Mouse (Mus musculus): ENCODE measurements around the gene Gm5617. TPM values are rescaled to one million over a fixed set of nuclear protein-coding genes. Genes with fewer than 3 reads are reported as not detected.
"Not testable (repeated sequence)": the region's sequence is repeated elsewhere in the genome, so short reads cannot be mapped to it uniquely, and the experiment has no call there.

The Gm5617 gene
- total and polyA plus RNA-seq, 2 experiments = 29.4 to 82.8 TPM

DNA sequence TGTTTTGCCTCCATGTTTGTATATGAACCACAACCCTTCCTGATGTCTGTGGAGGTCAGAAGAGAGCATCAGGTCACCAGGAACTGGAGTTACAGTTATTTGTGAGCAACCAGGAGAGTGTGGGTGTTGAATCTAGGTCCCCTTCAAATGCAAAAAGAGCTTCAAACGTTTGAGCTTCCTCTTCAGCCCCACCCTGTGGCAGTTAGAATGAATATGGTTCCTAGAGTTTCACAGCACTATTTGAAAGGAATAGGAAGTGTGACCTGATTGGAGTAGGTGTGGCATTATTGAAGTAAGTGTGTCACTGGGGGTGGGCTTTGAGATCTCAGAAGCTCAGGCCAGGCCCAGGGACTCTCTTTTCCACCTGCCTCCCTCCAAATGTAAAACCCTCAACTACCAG lies 30.3 kb downstream of the Gm5617 start:
- DNase-seq (ENCODE audit: extremely low read depth, low read depth, low spot score) = no peak
- no peak for TF ChIP-seq CTCF (IDR thresholded peaks at IDR 0.05; ENCODE audit: low read depth, low read length)
- TF ChIP-seq POLR2A (IDR thresholded peaks at IDR 0.05; ENCODE audit: extremely low read depth, insufficient read depth, low read length) = no peak
- H3K36me3 ChIP-seq (ENCODE audit: control insufficient read depth, insufficient read depth, low read length) = no peaks in the 10 kb centered on the region
- H3K79me2 ChIP-seq (ENCODE audit: control insufficient read depth, insufficient read depth, low read length) = no peaks in the 10 kb centered on the region
- H3K9ac ChIP-seq (ENCODE audit: low read depth, low read length) = no peak overlapping the region
- H3K4me3 ChIP-seq (ENCODE audit: insufficient read depth, low read depth, low read length) = no peak overlapping the region
- H3K4me1 ChIP-seq (ENCODE audit: control insufficient read depth, insufficient read depth, low read length) = no peaks in the 10 kb centered on the region
- no peak overlapping the region for H3K27ac ChIP-seq (replicated peaks; ENCODE audit: insufficient read depth, low read depth, low read length)
- no peaks in the 10 kb centered on the region for H3K27me3 ChIP-seq (ENCODE audit: control insufficient read depth, insufficient read depth, low read length)
- WGBS = 16% methylated on average over 1 of the region's 1 CpGs

GRCm38 (mm10) chr9:48526520-48526919 lies 31.3 kb downstream of the Gm5617 start:
- 95% methylated on average over 4 of the region's 4 CpGs for WGBS
- Histone ChIP-seq H3K27me3 (ENCODE audit: control insufficient read depth, insufficient read depth, low read length) (no peaks in the 10 kb centered on the region), H3K4me1 (ENCODE audit: control insufficient read depth, insufficient read depth, low read length) (no peaks in the 10 kb centered on the region), H3K36me3 (ENCODE audit: control insufficient read depth, insufficient read depth, low read length) (no peaks in the 10 kb centered on the region), H3K4me3 (ENCODE audit: insufficient read depth, low read depth, low read length) (no peak overlapping the region), H3K27ac (replicated peaks; ENCODE audit: insufficient read depth, low read depth, low read length) (no peak overlapping the region), H3K9ac (ENCODE audit: low read depth, low read length) (no peak overlapping the region), H3K79me2 (ENCODE audit: control insufficient read depth, insufficient read depth, low read length) (no peaks in the 10 kb centered on the region)
- TF ChIP-seq CTCF (IDR thresholded peaks at IDR 0.05; ENCODE audit: low read depth, low read length) = no peak
- no peak for TF ChIP-seq POLR2A (IDR thresholded peaks at IDR 0.05; ENCODE audit: extremely low read depth, insufficient read depth, low read length)
- no peak for DNase-seq (ENCODE audit: extremely low read depth, low read depth, low spot score)

DNA sequence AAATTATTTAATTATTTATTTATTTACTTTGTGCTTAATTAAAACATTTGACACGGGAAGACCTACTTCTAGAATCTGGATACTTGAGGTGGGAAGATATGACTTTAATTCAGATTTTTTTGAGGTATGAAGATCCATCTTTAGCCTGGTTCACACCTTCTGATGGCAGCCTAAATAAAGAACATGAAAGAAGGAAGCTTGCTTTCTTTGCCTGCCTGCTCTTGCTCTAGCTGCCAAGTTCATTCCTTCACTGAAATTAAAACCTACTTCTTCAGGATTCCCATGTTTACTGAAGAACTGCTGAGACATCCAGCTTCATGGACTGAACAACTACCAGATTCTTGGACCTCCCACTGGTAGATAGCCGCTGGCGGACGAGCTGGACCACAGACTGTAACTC lies 36.1 kb downstream of the Gm5617 start:
- H3K36me3 ChIP-seq (ENCODE audit: control insufficient read depth, insufficient read depth, low read length) = no peaks in the 10 kb centered on the region
- no peaks in the 10 kb centered on the region for H3K79me2 ChIP-seq (ENCODE audit: control insufficient read depth, insufficient read depth, low read length)
- TF ChIP-seq CTCF (IDR thresholded peaks at IDR 0.05; ENCODE audit: low read depth, low read length) (no peak), POLR2A (IDR thresholded peaks at IDR 0.05; ENCODE audit: extremely low read depth, insufficient read depth, low read length) (no peak)
- no peak overlapping the region for H3K27ac ChIP-seq (replicated peaks; ENCODE audit: insufficient read depth, low read depth, low read length)
- WGBS = 87% methylated on average over 4 of the region's 4 CpGs
- no peaks in the 10 kb centered on the region for H3K4me1 ChIP-seq (ENCODE audit: control insufficient read depth, insufficient read depth, low read length)
- no peak for DNase-seq (ENCODE audit: extremely low read depth, low read depth, low spot score)
- no peak overlapping the region for H3K4me3 ChIP-seq (ENCODE audit: insufficient read depth, low read depth, low read length)
- no peak overlapping the region for H3K9ac ChIP-seq (ENCODE audit: low read depth, low read length)
- no peaks in the 10 kb centered on the region for H3K27me3 ChIP-seq (ENCODE audit: control insufficient read depth, insufficient read depth, low read length)

DNA sequence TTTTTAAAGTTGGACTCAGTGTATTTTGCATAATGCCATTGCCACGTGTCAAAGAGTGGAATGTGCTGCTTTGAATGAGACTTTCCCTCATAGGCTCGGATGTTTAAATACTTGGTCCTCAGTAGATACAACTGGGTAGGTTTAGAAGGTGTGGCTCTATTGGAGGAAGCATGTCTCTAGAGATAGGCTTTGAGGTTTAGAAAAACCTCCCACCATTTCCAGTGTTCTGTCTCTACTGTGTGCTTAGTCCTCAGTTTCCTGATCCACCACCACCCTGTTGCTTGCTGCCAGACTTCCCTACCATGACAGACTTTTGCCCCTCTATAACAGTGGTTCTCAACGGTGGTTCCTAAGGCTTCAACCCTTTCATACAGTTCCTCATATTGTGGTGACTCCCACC lies 37.0 kb downstream of the Gm5617 start:
- TF ChIP-seq POLR2A (IDR thresholded peaks at IDR 0.05; ENCODE audit: extremely low read depth, insufficient read depth, low read length) (no peak), CTCF (IDR thresholded peaks at IDR 0.05; ENCODE audit: low read depth, low read length) (no peak)
- Histone ChIP-seq H3K9ac (ENCODE audit: low read depth, low read length) (no peak overlapping the region), H3K36me3 (ENCODE audit: control insufficient read depth, insufficient read depth, low read length) (no peaks in the 10 kb centered on the region), H3K4me3 (ENCODE audit: insufficient read depth, low read depth, low read length) (no peak overlapping the region), H3K27ac (replicated peaks; ENCODE audit: insufficient read depth, low read depth, low read length) (no peak overlapping the region), H3K27me3 (ENCODE audit: control insufficient read depth, insufficient read depth, low read length) (no peaks in the 10 kb centered on the region), H3K4me1 (ENCODE audit: control insufficient read depth, insufficient read depth, low read length) (no peaks in the 10 kb centered on the region), H3K79me2 (ENCODE audit: control insufficient read depth, insufficient read depth, low read length) (no peaks in the 10 kb centered on the region)
- 74% methylated on average over 3 of the region's 3 CpGs for WGBS
- no peak for DNase-seq (ENCODE audit: extremely low read depth, low read depth, low spot score)

GRCm38 (mm10) chr9:48532730-48533129 lies 37.5 kb downstream of the Gm5617 start:
- Histone ChIP-seq H3K36me3 (ENCODE audit: control insufficient read depth, insufficient read depth, low read length) (no peaks in the 10 kb centered on the region), H3K27ac (replicated peaks; ENCODE audit: insufficient read depth, low read depth, low read length) (no peak overlapping the region), H3K9ac (ENCODE audit: low read depth, low read length) (no peak overlapping the region), H3K79me2 (ENCODE audit: control insufficient read depth, insufficient read depth, low read length) (no peaks in the 10 kb centered on the region), H3K27me3 (ENCODE audit: control insufficient read depth, insufficient read depth, low read length) (no peaks in the 10 kb centered on the region), H3K4me3 (ENCODE audit: insufficient read depth, low read depth, low read length) (no peak overlapping the region), H3K4me1 (ENCODE audit: control insufficient read depth, insufficient read depth, low read length) (no peaks in the 10 kb centered on the region)
- no peak for TF ChIP-seq POLR2A (IDR thresholded peaks at IDR 0.05; ENCODE audit: extremely low read depth, insufficient read depth, low read length)
- no peak for TF ChIP-seq CTCF (IDR thresholded peaks at IDR 0.05; ENCODE audit: low read depth, low read length)
- peak; percentile 38 for DNase-seq (ENCODE audit: extremely low read depth, low read depth, low spot score)
- 89% methylated on average over 2 of the region's 2 CpGs for WGBS

DNA sequence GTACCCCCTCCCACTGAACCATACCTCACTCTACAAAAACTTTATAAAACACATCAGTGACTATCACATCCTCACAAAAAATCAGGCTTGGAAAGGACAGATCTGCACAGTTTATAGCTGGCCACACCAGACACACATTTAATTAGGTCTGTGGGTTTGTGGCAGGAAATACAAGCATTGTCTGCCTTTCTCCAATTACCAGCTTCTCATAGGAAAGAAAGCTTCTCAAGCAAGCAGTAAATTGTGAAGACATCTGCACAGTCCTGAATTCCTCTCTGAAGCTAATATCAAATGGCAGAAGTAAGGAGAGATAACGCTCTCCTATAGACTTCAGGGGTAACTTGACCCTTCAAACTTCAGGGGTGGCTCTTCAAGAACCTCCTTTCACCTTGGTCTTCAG lies 41.2 kb downstream of the Gm5617 start:
- Histone ChIP-seq H3K4me1 (ENCODE audit: control insufficient read depth, insufficient read depth, low read length) (no peaks in the 10 kb centered on the region), H3K36me3 (ENCODE audit: control insufficient read depth, insufficient read depth, low read length) (no peaks in the 10 kb centered on the region), H3K27me3 (ENCODE audit: control insufficient read depth, insufficient read depth, low read length) (peaks cover 6% of the 10 kb centered on the region; the same call in 1 of the 2 replicates), H3K27ac (replicated peaks; ENCODE audit: insufficient read depth, low read depth, low read length) (no peak overlapping the region), H3K4me3 (ENCODE audit: insufficient read depth, low read depth, low read length) (no peak overlapping the region), H3K79me2 (ENCODE audit: control insufficient read depth, insufficient read depth, low read length) (no peaks in the 10 kb centered on the region), H3K9ac (ENCODE audit: low read depth, low read length) (no peak overlapping the region)
- DNase-seq (ENCODE audit: extremely low read depth, low read depth, low spot score) = no peak
- 71% methylated on average over 1 of the region's 1 CpGs for WGBS
- TF ChIP-seq CTCF (IDR thresholded peaks at IDR 0.05; ENCODE audit: low read depth, low read length) (no peak), POLR2A (IDR thresholded peaks at IDR 0.05; ENCODE audit: extremely low read depth, insufficient read depth, low read length) (no peak)

DNA sequence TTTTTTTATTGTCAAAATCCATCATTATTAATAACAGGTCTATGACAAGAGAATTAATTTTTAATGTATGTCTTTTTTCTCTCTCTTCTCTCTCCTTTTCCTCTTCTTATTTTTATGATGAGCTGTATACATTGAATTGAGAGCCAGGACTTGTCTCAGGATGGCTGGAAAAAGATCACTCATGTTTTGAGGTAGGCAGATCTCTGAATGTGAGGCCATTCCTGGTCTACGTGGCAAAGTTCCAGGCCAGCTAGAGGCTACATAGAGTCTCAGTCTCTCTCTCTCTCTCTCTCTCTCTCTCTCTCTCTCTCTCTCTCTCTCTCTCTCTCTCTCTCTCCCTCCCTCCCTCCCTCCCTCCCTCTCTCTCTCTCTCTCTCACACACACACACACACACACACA lies 42.4 kb downstream of the Gm5617 start:
- not testable (repeated sequence) for H3K4me3 ChIP-seq (ENCODE audit: insufficient read depth, low read depth, low read length); H3K27me3 ChIP-seq (ENCODE audit: control insufficient read depth, insufficient read depth, low read length); H3K9ac ChIP-seq (ENCODE audit: low read depth, low read length); H3K36me3 ChIP-seq (ENCODE audit: control insufficient read depth, insufficient read depth, low read length); DNase-seq (ENCODE audit: extremely low read depth, low read depth, low spot score); H3K4me1 ChIP-seq (ENCODE audit: control insufficient read depth, insufficient read depth, low read length); H3K79me2 ChIP-seq (ENCODE audit: control insufficient read depth, insufficient read depth, low read length); H3K27ac ChIP-seq (replicated peaks; ENCODE audit: insufficient read depth, low read depth, low read length)
- WGBS = 63% methylated on average over 1 of the region's 1 CpGs

Data from liver, adult 2 months (tissue).